Mouse (Mus musculus) regulatory T cell (primary cell): ENCODE measurements around the gene Tada2a.

Source experiments
- in situ Hi-C: fragments of 300-600 bp; cut with MboI, MseI; formaldehyde crosslinking; loops from one replicate; pipeline ENCODE4 v1.15.1; 2025; ENCODE audit warnings: high pct_unique_total_duplicates

The Tada2a gene

DNA sequence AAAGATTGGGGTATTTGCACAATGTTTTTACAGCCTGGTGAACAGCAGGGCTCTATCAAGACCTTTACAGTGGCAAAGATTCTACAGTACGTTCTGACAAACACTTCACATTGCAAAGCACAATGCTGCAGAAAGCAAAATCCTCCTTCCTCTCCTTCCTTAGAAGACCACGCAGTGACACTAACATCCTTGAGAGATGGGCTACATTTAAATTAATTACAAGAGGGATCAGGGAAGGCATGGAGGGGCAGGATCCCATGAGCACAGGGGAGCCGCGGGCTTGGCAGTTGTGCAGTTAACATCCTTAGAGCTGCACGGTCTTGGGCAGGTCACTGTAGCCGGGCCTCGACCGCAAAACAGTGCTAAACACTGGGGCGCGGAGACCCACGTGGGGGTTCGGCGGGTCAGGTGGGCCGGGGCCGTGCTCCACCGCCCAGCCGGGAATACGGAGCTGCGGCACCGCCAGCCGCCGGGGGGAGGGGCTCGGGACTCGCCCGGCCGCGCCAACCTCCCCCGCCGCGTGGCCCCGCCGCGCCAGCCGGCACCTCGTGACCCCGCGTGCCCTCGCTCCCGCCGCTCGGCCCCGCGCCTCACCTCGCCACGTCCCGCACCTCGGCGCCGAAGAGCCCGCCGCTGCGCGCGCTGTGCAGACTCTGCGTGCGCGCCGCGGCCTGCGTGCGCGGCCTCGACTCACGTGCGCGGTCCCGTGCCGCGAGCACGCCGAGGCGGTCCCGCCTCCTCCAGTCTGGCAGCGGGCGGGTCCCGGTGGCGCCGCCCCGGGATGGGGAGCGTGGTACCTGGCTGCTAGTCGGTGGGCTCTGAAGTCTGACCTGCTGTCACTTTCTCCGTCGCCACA is at the start of gene Tada2a, which contains the start of gene Acaca:
Gene Tada2a (minus strand): TSS at position 658 of the 856 bp plus-strand sequence.
Gene Acaca (plus strand): TSS at position 730 of the 856 bp plus-strand sequence.
- in situ Hi-C loops, result loop anchor here (5.0 kb wide), 1 partner anchor 67 kb away; no protein-coding TSS in a partner anchor

DNA sequence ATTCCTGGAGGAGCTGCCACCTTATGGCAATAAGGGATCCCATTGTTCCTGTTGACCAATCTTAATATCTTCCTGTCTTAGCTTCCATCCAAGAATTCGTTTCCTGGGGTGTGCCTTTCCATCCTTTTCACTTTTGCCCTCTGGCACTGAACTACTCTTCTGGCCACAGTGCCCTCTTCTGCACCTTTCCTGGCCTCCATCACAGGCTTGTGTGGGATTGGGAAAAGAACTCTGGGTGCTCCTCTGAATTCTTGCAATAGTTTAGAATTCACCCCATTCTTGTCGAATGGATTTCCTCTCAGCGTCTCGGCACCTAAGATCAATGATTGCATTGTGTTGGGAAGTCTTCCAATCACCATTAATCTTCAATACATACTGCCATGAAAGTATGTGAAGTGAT is 49.2 kb upstream of the Tada2a start:
- in situ Hi-C loops, result loop anchor here (5.0 kb wide), 1 partner anchor 41 kb away; no protein-coding TSS in a partner anchor

DNA sequence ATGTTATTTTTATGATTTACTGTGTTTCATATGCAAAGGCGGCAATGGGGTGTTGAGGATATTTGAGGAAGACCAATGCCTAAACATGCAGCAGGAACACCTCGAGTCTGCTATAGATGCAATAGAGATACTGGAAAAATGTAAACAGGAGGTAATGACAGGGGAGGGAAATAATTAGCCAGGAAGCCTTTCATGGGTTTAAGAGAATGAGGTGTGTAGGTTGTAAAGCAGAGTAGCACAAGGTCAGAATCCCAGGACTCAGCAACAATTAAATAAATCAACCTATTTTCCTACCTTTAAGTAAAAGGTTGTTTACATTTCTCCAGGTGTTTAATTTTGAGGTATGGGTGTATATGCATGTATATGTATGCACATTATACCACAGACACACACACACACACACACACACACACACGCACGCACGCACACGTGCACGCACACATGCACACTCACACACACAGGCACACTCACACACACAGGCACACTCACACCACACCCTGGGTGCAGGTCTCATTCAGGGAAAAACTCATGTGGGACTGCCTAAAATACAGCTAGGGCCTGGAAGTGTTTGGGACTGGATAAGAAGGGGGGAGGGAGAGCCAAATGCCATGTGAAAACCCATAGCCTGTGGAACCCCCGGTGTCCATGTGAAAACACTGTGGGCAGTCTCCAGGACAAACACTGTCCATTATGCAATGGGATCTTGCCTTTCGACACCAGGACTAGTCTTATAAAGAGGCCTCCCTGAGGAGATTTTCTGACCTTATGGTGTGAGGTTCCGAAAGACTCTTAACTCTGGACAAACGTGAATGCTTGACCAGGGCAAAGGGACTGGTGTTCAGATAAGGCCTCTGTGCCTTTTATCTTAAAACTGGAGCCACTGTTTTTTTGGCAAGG is 43.4 kb upstream of the Tada2a start:
- in situ Hi-C loops, result no loop called here

- in situ Hi-C loops, result no loop called here
Observed at GRCm38 (mm10) chr11:84168701-84169288, 39.4 kb upstream of the Tada2a start.

GRCm38 (mm10) chr11:84167046-84167526 is 37.7 kb upstream of the Tada2a start, which contains the start of gene Gm11437:
Gene Gm11437, minus strand, starts transcription at chr11:84167476.
- in situ Hi-C loops, result no loop called here

DNA sequence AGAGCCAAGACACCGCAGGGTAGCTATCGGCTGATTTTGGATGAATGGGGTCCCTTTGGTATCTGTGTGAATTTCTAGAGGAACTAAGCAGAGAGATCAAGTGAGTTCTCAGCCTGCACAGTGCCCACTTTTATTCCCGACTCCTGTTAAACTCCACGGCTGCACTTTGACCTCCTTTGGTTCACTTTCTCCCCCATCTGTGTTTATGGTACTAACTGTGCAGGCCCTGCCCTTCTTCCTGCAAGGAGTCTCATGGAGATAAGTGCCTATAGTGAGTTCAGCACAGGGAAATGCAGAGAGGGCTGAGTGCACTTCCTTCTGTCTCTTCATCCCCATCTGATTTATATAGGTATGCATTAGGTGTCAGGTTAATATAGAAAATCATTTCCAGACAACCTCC is 35.2 kb upstream of the Tada2a start:
- in situ Hi-C loops, result no loop called here

- in situ Hi-C loops, result no loop called here
Observed at GRCm38 (mm10) chr11:84164123-84164522, 34.7 kb upstream of the Tada2a start.

DNA sequence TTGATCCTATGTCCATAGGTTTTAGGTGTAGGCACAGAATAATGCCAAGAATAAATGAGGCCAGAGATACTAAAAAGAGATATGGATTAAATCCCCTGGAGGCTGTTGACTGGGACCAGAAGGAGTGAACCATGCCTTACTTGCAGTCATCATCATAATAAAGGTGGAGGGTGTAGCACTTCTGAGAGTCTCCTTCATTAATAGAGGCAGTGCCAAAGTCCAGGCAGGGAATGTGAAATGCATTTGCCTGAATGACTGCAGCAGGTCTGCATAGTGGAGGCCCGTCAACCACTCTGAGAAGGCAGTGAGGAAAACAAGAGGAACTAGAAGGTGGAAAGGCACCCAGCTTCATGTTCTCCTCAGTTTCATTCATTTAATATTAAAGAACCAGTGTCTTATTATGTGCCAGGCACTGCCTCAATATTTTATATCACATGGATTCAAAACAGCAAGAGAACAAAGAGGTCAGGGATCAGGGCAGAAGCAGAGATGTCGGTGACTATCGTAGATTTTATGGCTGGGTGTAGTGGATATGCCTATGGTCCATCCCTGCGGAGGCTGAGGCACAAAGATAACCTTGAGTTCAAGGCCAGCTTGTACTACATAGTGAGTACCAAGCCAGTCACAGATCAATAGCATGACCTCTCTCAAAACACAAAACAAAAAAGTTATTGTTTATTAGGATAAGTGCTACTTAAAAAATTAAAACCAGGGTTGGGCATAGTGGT is 27.3 kb upstream of the Tada2a start:
- in situ Hi-C loops, result no loop called here

DNA sequence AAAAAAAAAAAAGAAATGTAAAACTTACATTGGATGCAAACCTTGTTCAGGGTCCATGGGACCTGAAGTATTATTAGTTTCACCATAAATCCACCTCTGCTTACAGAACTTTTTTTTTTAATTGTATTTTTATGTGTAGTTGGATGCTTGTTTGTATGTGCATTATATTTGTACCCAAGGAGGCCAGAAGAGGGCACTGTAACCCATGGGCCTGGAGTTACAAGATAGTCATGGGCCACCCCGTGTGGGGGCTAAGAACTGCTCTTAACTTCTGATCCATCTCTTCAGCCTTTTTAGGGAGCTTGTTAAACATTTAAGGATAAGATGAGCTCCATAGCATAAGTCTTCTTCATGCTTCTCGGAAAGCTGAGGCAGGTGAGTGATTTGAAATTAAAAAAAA is 21.5 kb upstream of the Tada2a start:
- in situ Hi-C loops, result no loop called here

GRCm38 (mm10) chr11:84146081-84146480 is 16.7 kb upstream of the Tada2a start:
- in situ Hi-C loops, result loop anchor here (10.0 kb wide), 1 partner anchor 369 kb away; the partner anchor contains the start of gene Aatf

DNA sequence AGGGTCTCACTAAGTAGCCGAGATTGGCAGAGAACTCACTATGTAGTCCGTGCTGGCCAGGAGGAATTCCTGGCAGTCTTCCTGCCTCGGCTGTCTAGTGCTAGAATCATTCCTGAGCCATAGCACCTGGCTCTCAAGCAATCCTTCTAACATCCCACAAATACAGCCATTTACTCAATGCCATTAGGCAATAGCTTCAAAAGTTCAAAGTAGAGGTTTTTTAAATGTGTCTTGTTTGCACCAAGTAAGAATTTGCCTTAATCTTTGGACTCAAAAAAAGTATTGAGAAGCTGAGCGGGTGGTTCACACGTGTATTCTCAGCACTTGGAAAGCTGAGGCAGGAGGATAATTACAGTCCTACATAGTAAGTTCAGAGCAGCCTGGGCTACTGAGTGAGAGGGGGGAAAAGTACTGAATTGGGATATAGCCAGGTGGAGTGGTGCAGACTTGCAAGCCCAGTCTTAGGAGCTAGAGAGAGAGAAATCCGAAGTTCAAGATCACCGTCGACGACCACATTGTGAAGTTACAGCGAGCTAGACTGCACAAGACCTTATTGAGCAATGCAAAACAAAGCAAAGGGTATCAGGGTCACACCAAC is 15.9 kb upstream of the Tada2a start:
- in situ Hi-C loops, result loop anchor here (10.0 kb wide), 1 partner anchor 370 kb away; the partner anchor contains the start of gene Aatf

DNA sequence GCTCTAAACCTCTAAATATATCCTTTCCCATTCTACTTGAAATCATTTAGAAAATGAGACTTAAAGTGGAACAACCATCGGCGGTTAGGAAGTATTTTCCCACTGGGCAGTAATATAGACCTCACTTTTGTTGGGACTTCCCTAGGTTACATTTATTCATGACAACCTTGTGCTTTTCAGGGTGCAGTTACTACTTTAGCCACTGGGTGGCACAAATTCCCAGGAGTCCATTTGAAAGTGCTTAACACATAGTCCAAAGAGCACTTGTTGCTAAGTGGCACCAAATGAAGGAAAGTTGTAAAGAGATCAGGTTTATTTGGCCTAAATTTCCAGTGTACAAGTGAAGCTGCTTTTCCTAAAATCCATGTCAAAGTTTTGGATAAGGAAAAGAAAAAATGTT is 12.4 kb upstream of the Tada2a start:
- in situ Hi-C loops, result loop anchor here (10.0 kb wide), 1 partner anchor 373 kb away; the partner anchor contains the start of gene Aatf

DNA sequence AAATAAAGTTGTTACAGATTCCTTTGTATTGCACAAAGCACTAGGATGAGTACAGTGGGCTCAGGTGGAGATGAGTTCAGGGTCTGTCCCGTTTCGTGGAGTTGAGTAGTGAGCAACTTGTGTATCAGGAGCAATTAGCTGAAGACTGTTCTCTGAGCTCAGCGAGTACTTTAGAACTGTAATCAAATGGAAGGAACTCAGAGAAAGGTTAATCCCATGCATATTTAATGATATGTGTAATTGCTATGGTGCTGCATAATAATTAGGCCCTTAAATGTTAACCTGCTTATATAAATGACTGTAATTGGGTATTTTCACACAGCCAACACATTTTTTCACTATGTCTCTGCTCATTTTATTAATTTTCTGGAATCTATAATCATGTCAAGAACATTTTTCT is 7.1 kb upstream of the Tada2a start:
- in situ Hi-C loops, result loop anchor here (5.0 kb wide), 1 partner anchor 41 kb away; no protein-coding TSS in a partner anchor

DNA sequence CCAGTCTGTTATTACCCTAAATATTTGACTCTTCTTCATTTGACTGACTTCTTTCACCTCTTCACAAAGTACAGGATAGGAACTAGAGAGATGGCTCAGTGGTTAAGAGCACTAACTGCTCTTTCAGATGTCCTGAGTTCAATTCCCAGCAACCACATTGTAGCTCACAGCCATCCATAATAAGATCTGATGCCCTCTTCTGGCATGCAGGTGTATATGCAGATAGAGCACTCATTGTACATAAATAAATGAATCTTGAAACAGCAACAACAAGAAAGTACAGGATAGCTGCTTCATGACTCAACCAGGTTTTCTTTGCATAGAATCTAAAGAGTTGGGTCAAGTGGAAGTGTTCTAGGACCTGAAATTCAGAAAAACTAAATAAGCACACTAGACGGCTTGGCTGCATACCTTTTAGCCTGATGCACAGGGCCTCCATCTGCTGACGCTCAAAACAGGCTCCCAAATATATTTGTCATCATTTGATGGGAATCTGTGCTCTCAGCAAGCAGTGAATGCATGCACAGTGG is 5.0 kb upstream of the Tada2a start:
- in situ Hi-C loops, result no loop called here

- in situ Hi-C loops, result loop anchor here (5.0 kb wide), 1 partner anchor 67 kb away; no protein-coding TSS in a partner anchor
Observed at GRCm38 (mm10) chr11:84129799-84130185, 392 bp upstream of the Tada2a start.

- in situ Hi-C loops, result loop anchor here (5.0 kb wide), 1 partner anchor 66 kb away; no protein-coding TSS in a partner anchor
Observed at GRCm38 (mm10) chr11:84127977-84128376, 1.4 kb downstream of the Tada2a start.

GRCm38 (mm10) chr11:84121051-84121956 is 8.1 kb downstream of the Tada2a start:
- in situ Hi-C loops, result no loop called here

- in situ Hi-C loops, result no loop called here
Observed at GRCm38 (mm10) chr11:84117431-84117830, 12.0 kb downstream of the Tada2a start.

DNA sequence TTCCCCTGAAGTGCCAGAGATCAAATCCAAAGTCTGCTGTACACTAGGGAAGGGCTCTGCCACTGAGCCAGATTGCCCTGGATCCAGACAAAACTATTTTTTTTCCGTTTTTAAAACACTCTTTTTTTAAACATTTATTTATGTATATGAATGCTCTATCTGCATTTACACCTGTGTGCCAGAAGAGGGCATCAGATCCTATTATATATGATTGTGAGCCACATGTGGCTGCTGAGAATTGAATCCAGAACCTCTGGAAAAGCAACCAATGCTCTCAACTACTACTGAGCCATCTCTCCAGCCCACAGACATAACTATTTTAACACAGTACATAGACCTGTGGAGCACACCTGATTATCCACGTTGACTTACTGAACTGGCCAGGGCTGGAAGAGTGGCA is 13.2 kb downstream of the Tada2a start:
- in situ Hi-C loops, result no loop called here
